Mouse (Mus musculus): ENCODE measurements around the gene AI464131. TPM values are rescaled to one million over a fixed set of nuclear protein-coding genes. Genes with fewer than 3 reads are reported as not detected.

The AI464131 gene
- total RNA-seq, 1 experiment from 2014 or later, result 10.7 TPM

DNA sequence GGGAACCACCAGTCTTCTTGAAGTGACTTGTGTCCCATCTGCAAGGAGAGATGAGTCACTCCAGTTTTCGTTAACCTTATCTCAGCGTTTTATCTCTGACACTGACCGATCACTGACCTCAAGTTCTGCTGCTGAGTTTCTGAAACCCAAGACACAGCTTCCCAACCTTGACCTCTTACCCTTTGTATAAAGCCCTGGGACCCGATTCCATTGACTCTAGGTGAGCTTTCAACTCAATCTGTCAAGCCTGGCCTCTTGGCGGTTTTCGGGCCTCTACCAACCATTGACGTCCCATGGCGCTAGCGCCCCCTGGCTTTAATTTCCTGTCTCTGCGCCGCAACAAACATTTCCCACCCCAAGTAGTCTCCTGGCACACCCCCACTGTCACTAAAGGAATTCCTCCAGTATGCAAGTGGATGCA is 2.3 kb upstream of the AI464131 start:
- peak; percentile 62 for DNase-seq

DNA sequence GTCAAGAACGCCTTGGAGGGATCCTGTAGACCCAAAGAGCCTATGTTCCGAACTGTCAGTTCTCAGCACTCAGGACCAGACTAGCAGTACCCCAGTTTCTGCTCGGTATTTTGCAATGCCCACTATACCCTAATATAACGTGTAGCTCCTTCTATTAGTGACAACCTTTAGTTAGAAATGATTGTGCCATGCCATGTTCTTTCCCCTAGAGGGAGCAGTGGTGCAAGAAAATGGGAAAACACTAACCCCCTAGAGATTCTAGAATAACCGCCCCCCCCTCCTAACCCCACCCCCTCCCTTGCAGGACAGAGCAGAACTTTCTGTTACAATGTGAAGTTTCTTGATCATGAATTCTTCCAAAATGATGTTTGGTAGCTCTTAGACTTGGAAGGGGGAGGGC is 1.4 kb upstream of the AI464131 start:
- no peak for DNase-seq

DNA sequence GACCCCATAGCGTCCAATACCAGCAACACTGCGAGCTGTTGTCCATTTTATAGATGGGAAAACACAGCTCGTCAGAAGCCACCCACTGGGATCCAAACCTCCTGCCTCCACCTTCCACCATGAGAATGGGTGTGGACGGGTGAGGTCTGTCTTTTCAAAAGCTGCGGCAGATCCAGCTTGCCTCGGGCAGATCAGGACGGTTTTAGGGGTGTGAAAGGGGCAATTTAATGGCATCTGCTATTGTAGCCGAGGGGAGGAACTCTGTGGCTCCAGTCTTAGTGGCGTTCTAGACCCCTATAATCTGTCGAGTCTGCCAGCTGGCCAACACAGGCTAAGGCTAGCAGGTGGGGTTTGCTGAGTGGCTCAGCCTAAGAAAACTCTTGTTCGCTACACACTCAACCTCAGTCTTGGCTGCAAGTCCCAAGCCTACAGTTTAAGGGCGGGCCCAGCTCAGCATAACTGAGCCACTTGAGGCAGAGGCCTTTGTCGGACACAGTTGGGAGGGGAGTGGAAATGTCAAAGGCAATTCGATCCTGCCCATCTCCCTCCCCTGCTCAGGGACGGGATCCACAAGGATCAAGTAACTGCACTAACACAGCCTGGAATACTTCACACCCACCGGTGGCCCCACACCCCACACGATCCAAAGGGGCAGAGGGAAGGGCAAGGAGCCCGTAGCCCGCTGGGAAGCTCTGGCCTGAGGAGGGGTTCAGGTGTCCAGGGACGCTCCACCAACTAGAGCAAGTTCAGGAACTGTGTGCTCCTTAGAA is 520 bp downstream of the AI464131 start:
- peak; percentile 34 for DNase-seq

DNA sequence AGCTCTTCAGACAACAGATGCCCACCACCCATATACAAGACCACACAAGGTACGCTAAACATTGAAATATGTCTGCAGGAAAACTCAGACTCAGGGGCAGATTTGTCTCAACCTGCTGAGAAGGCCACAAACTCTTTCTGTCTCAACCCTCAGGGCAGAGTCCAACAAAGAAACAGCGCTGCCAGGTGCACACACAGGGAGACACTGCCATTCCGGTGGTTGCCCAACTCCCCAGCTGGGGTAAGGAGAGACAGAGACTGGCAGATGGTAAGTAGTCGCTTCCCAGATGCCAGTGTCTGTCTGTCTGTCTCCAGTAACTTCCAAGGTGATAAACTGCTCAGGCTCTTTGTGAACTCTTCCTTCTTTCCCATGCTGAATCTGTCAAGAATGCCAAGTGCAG is 2.1 kb downstream of the AI464131 start:
- no peak for DNase-seq

DNA sequence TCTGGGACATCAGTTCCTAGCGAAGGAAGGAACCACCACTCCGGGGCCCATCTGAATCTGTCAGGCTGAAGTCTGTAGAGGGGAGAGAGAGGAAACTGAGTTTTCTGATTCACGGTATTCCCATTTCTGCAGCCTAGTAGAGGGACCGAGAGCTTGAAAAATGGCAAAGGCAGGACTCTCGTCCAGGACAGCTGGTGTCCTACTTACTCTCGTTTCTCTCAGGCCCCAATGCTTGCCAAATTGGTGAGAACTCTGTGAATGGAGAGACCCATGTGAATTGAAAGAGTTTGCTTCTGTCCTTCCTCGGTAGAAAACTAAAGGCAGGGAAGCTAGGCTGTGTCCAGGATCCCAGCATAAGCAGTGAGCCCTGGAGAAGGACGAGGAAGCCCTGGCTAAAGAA is 3.3 kb downstream of the AI464131 start:
- no peak for DNase-seq

DNA sequence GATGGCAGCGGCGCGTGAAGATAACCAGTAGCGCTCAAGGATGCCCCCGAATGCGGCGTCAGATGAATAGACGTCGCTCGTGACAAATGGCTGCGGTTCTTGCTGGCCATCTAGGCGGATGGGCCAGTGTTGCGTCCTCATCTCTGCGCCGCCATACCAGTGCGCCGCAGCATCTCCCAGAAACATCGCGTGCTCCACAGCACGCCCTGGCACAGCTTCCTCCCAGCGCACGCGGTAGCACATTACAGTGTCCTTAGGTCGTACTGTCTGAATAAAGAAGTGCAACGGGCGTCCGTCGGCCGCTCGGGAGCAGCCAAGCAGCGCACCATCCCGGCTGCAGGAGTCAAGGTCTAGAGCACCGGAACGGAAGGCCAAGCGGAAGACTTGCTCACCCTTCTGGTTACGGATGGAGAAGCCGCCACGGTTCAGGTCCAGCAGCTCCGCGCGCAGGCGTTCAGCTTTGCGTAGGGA is 3.9 kb downstream of the AI464131 start:
- DNase-seq, result peak; percentile 36

DNA sequence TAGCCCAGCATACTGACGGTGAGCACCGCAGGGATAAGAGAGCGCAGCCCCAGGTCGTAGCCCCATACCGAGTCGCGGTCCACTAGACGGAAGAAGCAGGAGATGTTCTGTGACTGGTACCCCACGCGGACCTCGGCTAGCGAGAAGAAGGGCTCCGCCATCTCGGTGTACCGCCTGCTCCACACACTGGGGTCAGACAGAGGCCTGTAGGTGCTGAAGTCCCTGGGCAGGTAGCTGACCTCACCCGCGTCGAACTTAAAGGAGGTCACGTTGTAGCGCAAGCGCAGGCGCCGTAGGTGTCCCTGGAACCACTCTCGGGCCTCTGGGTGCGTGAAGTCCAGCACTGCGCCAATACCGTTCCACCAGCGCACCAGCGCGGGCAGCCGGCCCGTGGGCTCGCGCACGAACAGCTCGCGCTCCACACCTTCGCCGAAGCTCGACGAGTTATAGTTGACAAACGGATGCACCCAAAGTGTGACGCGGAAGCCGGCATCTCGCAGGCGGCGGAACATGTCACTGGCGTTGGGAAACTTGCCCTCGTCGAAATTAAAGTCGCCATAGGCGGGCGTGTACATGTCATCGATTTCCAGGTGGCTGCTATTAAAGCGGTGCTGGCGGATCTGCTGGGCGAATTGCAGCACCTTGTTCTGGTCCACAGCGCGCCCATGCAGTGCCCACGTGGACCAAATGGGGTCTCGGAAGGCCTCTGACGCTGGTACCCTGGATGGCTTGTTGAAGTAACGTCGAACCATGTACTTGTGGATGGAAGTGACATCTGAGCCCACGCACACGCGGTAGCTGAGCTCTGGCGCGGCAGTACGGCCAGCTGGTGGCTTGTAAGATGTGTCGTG is 4.7 kb downstream of the AI464131 start:
- DNase-seq, result no peak

DNA sequence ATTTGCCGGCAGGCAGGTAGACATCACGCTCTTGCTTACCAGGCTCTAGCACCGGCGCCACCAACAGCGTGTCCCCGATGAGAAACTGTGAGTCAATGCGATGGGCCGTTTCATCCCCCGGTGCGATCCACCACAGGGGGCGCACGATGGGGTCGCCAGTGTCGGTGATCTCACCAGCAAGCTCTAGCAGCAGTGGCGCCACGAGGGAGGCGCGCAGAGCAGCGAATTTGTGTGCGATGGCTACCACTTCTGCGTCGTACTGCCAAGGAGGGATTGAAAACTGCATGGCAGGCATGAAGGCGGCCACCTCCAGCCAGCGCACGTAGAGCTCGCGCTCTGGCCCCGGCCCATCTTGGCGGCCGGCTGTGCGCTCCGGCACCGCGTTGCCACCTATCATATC is 5.3 kb downstream of the AI464131 start:
- peak; percentile 50 for DNase-seq

DNA sequence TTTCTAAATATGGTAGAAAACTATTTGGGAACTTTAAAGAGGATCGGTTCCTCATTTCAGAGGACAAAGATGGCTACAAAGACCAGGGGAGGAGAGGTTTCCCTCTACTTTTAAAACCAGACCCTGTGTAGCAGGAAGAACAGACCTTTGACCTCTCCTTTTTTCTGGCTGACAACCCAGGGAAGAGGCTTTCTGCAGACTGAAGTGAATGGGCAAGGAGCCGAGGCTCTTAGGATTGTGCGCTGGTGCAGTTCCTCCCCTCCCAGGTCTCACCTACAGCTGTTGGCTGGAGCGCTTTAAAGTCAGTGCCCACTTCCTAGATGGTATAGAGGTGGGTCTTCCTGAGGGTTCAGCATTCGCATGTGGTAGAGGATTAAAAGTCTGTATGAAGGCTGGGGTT is 5.8 kb downstream of the AI464131 start:
- no peak for DNase-seq

DNA sequence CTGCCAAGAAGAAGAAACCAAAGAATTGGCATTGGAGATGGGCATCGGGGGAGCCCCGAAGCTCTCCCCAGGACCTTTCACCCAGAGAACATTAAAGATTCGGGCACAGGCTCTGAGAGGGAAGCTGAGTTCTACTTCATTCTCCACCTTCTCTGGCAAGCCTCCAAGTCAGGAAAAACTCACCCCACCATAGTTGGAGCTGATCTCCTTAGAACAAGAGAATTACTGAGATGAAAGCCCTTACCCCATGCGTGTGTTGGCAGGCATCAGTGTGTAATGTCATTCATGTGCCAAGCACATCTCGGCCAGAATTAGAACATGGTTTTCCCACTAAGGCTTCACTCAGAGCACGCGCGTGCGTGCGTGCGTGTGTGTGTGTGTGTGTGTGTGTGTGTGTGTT is 7.0 kb downstream of the AI464131 start:
- DNase-seq, result no peak

DNA sequence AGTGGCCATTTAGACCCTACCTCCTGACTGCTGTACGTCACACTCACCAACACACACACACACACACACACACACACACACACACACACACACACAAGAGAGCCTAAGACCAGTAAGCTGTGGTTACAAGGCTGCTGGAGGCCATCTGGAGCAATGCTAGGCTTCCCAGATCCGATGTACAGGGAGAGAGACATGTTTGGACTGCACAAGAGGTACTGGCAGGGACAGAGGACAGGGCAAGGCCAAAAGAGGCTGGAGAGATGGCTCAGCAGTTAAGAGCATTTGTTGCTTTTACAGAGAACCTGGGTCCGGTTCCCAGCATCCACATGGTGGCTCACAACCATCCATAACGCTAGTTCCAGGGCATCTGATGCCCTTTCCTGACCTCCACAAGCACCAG is 7.8 kb downstream of the AI464131 start:
- no peak for DNase-seq

DNA sequence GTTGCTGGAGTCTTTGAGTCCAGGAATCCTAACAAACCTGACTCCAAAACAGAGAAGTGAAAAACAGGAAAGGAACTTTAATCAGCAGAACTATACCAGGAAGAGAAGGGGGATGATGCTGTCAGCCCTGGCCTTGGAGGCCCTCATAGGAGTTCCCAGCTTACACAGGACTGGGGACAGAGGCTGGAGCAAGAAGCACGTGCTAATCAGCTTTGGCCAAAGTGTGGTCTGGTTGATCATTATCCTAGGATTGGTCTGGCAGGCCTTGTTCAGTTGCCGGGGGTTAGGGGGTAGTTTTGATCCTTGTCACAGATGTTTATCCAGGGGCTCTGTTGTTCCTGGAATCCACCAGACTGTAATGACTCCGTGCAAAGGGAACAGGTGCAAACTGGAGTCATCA is 8.5 kb downstream of the AI464131 start:
- DNase-seq, result no peak

DNA sequence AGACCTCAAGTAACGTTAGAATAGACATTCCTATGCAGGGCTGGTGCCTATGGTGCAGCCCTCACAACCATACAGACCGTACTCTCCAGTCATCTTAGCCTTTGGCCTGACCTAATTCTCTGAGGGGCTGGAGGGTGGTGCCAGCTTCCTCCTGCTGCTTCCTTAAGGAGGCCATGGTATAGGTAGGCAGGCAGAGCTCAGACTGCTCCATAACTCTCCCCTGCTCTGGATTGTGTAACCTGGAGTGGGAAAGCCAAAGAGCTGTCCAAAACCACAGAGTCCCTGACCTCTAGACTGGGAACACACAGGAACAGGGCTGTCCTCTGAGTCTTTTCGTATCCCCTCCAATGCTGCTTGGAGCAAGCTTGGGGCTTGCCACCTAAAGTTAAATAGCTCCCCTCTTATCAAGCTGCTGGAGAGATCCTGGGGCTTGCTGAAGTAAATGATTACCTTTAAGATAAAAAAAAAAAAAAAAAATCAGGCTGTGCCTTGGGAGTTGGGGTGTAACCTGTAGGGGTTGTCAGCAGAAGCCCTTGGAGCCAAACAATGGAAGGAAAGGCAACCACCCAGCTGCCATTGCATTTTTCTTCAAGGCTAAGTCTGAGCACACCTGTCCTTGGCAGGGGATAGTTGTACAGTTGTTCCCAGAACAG is 9.3 kb downstream of the AI464131 start:
- DNase-seq, result peak; percentile 44

DNA sequence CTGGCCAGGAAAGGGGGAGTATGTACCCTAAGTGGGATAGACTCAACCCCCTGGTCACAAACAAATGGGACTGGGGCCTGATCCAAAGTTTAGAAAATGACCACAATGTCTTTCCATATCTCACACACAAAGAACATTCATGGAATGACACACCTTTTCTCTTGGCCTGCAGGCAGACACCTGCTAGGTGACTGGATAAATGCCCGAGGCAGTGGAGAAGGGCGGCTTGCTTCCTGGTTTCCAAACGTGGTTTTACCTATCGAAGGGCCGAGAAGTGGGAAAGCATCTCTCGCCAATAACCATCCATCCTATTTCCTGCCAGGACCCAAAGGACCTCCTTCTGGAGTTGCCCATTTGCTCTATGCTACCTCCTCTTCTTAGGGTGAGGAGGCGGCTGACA is 9.9 kb downstream of the AI464131 start:
- no peak for DNase-seq

DNA sequence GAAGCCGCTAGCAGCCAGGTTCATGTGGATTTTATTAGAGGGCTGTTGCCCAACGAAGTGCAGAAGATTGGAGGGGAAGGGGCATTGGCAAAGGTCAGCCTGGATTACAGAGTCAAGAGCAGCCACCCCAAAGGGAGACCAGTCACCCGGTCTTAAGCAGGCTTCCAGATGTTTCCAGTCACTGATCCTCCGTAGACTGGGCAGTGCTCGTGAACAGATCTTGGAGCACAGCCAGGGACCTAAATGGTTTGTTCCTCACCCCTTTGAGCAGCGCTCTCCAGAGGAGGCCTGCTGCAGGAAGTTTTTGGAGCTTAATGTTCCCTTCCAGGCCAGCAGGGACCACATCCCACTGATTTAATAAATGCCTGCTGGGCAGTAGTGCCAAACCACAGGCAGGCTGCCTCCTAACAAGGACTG is 21.3 kb downstream of the AI464131 start:
- DNase-seq, result peak; percentile 63

DNA sequence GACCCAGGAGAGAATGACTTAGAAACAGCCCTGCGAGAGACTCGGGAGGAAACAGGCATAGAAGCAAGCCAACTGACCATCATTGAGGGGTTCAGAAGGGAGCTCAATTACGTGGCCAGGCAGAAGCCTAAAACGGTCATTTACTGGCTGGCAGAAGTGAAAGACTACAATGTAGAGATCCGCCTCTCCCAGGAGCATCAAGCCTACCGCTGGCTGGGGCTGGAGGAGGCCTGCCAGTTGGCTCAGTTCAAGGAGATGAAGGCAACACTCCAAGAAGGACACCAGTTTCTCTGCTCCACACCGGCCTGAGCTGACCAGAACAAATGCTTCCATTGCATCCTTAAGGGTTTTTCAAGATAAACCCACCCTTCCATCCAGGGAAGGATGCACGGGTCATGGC is 22.6 kb downstream of the AI464131 start:
- DNase-seq, result peak; percentile 56

DNA sequence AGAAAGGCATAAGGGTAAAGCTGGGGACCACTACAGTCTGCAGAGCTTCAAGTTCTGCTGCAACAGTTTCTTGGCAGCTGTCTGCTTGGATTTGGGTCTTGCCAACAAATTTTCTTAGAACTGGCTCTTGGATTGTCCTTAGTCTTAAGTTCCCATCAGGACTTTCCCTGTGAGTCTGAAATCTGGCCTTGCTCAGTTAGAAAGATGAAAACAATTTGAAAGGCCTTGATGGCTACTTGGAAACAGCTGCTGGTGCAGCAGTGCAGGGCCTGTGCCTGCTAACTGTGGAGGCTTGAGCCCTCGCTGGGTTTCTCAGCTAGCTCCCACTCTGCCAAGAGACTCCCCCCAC is 23.4 kb downstream of the AI464131 start:
- DNase-seq, result peak; percentile 27

DNA sequence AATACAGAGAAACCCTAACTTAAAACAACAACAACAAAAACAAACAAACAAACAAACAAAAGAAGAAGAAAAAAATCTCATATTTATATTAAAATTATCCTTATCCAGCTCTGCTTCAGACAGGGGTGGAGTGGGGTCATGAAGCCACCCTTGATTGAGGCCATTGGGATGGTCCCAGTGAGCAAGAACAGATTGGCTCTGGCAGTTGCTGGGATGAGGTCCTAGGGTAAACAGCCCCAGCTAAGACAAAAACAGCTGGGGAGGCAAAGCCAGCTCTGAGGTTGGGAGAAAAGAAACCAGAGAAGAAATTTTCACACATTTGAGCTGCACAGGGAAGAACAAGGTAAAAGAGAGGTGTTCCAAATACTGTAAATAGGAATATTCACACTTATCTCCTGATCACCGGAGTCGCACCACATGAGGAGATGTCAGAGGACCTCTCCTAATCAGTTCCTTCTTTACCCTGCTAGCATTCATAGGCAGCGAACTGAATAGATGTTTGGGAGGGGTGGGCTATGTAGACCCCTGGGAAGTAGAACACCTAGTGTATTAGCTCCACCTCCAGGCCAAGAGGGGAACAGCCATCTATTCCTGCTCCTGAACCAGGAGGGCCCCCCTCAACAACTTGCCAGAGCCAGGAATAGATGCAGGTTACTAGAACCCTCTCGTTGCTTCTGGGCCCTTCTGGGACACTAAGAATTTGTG is 24.0 kb downstream of the AI464131 start:
- no peak for DNase-seq

DNA sequence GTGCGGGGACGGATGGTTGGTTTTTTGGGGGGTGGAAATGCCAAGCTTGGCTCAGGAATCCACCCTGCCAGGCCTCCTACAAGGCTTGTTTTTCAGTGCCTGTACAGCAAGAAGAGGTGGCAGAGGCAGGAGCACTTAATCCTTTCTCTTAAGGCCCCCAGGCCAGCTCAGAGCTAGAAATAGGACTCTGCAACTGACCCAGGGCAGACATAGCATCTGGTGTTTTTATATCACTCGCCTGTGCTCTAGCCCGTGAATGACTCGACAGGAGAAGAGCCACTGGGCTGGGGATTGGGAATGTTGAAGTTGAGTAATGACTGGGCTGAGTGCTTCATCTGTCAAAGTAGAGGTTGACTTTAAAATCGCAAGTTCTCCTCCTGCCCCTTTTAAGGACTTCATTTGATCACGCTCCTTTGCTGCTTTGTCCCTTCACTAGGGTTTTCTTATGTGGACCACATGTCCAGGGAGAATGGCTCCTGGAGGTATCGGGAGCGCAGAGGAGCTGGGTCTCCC is 25.2 kb downstream of the AI464131 start:
- DNase-seq, result no peak

DNA sequence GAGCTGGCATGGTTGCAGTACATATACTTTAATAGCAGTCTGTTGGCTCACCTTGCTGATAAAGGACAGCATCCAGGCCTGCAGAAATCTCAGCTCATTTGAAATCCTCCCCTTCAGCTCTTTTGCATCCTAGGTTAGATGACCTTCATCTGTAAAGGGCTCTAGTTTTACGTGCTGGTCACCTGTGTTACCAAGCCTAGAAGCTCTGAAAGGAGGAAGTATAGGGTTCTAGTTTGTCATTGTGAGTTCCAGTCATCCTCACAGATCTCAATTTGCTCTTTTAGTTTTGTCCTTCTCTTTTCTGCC is 31.5 kb downstream of the AI464131 start:
- no peak for DNase-seq

DNA sequence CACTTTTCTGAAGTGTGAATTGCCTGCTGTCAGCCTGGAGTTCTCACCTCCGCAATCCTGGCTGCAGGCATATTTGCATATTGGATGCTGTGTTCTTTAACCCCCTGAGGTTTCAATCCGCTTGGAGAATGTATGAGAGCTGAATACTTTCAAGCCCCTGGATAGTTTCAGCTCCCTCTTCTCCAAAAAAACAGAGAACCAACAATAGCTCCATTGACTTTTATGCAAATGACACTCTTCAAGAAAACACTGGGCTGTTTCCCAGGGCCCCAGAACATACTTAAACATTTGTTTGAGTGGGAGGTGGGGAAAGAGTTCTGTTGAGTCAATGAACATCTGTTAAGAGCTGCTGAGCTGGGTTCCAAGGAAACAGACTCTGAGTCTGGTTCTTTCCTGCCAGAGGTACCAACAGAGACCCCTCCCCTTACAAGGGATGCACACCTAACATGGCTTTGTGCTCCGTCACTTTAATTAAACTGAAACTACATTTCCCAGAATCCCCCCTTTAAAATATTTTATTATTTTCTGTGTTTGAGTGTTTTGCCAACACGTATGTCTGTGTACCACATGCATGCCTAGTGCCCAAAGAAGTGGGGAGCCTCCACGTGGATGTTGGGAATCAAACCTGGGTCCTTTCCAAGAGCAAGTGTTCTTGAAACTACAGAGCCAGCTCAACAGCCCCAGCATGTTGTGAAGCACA is 32.0 kb downstream of the AI464131 start:
- no peak for DNase-seq
